Mouse (Mus musculus) gastrocnemius, adult 8-10 months (tissue): ENCODE results near the gene Tmeff2. TPM values are rescaled to one million over a fixed set of nuclear protein-coding genes. Genes with fewer than 3 reads are reported as not detected.
"Not testable (repeated sequence)": the region's sequence is repeated elsewhere in the genome, so short reads cannot be mapped to it uniquely, and the experiment has no call there.

Source experiments
- DNase-seq, 2 experiments: peaks; one replicate each; pipeline ENCODE4 v3.0.0; 2022; ENCODE audit warnings: low spot score in 2 of 2
- total RNA-seq, 4 experiments: library from RNA; stranded (reverse); gene quantifications; 2 replicates each; pipeline ENCODE4 v1.2.4; 2022

Tmeff2 gene
- 1 to 10 TPM in 2 of 4 experiments, under 1 TPM in 2; 0.82 to 1.2 (median 1.0) TPM for total RNA-seq

- DNase-seq, result not testable (repeated sequence)
Observed at GRCm38 (mm10) chr1:50900386-50900785, at the start of gene Tmeff2. Tmeff2 (plus strand) TSS chr1:50900647.

- DNase-seq, result no peak
Observed at GRCm38 (mm10) chr1:50861515-50861914, 38.9 kb upstream of the Tmeff2 start.

- DNase-seq, result no peak
Observed at GRCm38 (mm10) chr1:50897696-50898095, 2.8 kb upstream of the Tmeff2 start.

- DNase-seq, result no peak
Observed at GRCm38 (mm10) chr1:50924838-50925355, 24.4 kb downstream of the Tmeff2 start.

GRCm38 (mm10) chr1:50925356-50925921, 25.0 kb downstream of the Tmeff2 start:
- DNase-seq, result no peak

GRCm38 (mm10) chr1:50926374-50927060, 26.1 kb downstream of the Tmeff2 start:
- no peak for DNase-seq

- DNase-seq, result peak; percentile 74 to 76
Observed at GRCm38 (mm10) chr1:50927077-50927611, 26.7 kb downstream of the Tmeff2 start.

- DNase-seq, result no peak
Observed at GRCm38 (mm10) chr1:50927679-50928187, 27.3 kb downstream of the Tmeff2 start.

GRCm38 (mm10) chr1:50928776-50929175, 28.3 kb downstream of the Tmeff2 start:
- no peak for DNase-seq

GRCm38 (mm10) chr1:50935076-50935475, 34.6 kb downstream of the Tmeff2 start:
- DNase-seq, result no peak

GRCm38 (mm10) chr1:50935484-50935883, 35.0 kb downstream of the Tmeff2 start:
- DNase-seq, result no peak

- DNase-seq, result peak in 1 of 2 experiments; percentile 10
Observed at GRCm38 (mm10) chr1:50940131-50941039, 39.9 kb downstream of the Tmeff2 start.

GRCm38 (mm10) chr1:50948575-50948974, 48.1 kb downstream of the Tmeff2 start:
- DNase-seq, result no peak

GRCm38 (mm10) chr1:50958844-50959243, 58.4 kb downstream of the Tmeff2 start:
- no peak for DNase-seq

- DNase-seq, result peak; percentile 6
Observed at GRCm38 (mm10) chr1:50961954-50962648, 61.7 kb downstream of the Tmeff2 start.

- DNase-seq, result no peak
Observed at GRCm38 (mm10) chr1:50962649-50963000, 62.2 kb downstream of the Tmeff2 start.

GRCm38 (mm10) chr1:50969685-50970084, 69.2 kb downstream of the Tmeff2 start:
- no peak for DNase-seq

GRCm38 (mm10) chr1:50970853-50971252, 70.4 kb downstream of the Tmeff2 start:
- DNase-seq, result no peak

GRCm38 (mm10) chr1:50972509-50973436, 72.3 kb downstream of the Tmeff2 start:
- DNase-seq, result no peak
